Mouse (Mus musculus) forebrain, embryonic 12.5 days (tissue): ENCODE data around the gene Gm13278. TPM values are rescaled to one million over a fixed set of nuclear protein-coding genes. Genes with fewer than 3 reads are reported as not detected.
"Not testable (repeated sequence)": the region's sequence is repeated elsewhere in the genome, so short reads cannot be mapped to it uniquely, and the experiment has no call there.

Experiments used
- ATAC-seq: fragments of 200-750 bp; cut with Nextera tagmentation; 2 replicates; pipeline ENCODE4 v1.8.0; 2017; ENCODE audit warnings: moderate TSS enrichment; ENCODE audit not compliant: low FRiP score
- H3K27ac ChIP-seq: fragments of 300-500 bp; sonication (generic); 2 replicates; pipeline ENCODE4 v1.5.1; 2016; ENCODE audit warnings: mild to moderate bottlenecking
- H3K27me3 ChIP-seq: fragments of 300-500 bp; sonication (generic); 2 replicates; pipeline ENCODE4 v1.6.1; 2016; ENCODE audit warnings: mild to moderate bottlenecking
- H3K36me3 ChIP-seq: fragments of 300-500 bp; sonication (generic); replicated peaks from 2 replicates; pipeline ENCODE4 v1.6.1; 2016; ENCODE audit warnings: mild to moderate bottlenecking
- H3K4me1 ChIP-seq: fragments of 300-500 bp; sonication (generic); 2 replicates; pipeline ENCODE4 v1.6.1; 2016
- H3K4me2 ChIP-seq: fragments of 300-500 bp; sonication (generic); 2 replicates; pipeline ENCODE4 v1.6.1; 2016; ENCODE audit warnings: mild to moderate bottlenecking, moderate library complexity
- H3K4me3 ChIP-seq: fragments of 300-500 bp; sonication (generic); replicated peaks from 2 replicates; pipeline ENCODE4 v1.5.1; 2016; ENCODE audit warnings: mild to moderate bottlenecking
- H3K9ac ChIP-seq: fragments of 300-500 bp; sonication (generic); 2 replicates; pipeline ENCODE4 v1.6.1; 2016; ENCODE audit warnings: mild to moderate bottlenecking
- H3K9me3 ChIP-seq: fragments of 300-500 bp; sonication (generic); 2 replicates; pipeline ENCODE4 v1.6.1; 2016
- WGBS: fragments of 180-500 bp; shearing (Covaris S2); methylation state at CpG from one replicate; pipeline ENCODE4 v1.1.7; 2016; 5-methylcytosine and 5-hydroxymethylcytosine counted together
- polyA plus RNA-seq: library from polyadenylated mRNA; unstranded; fragments of >200 nt; fragmentation: Nextera tagmentation; extraction: Ambion mirVana; gene quantifications from 2 replicates; pipeline ENCODE4 v1.2.1, GENCODE M21; 2016

Gm13278 gene
- polyA plus RNA-seq, 1 experiment from 2014 or later, result not detected

- H3K4me1 ChIP-seq, H3K27me3 ChIP-seq, ATAC-seq, H3K36me3 ChIP-seq, H3K9me3 ChIP-seq, H3K9ac ChIP-seq, H3K27ac ChIP-seq: not testable (repeated sequence)
- WGBS, result 3% methylated on average over 36 of the region's 42 CpGs
- Histone ChIP-seq H3K4me3 (peak overlapping the region; percentile 39), H3K4me2 (peak overlapping the region; percentile 54)
Measured at GRCm38 (mm10) chr4:88763384-88764018, 27.8 kb upstream of the Gm13278 start.

DNA sequence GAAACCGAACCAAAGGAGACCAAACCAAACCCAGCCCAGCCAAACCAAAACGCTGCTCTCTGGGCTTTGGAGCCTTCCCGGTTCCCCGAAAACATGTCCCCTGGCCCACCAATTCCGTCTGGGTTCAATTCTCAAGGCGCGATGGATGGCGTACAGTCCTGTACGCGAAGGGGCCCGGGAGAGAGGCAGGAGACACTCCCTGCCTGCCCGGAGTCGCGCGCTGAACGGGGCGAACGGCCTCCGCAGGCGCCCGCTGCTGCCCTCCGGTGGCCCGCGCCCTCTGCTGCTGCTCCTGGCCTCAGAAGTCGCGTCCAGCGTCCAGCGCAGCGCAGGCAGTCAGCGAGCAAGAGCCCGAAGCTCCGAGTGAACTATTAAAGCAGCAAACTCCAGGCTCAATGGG lies 17.8 kb upstream of the Gm13278 start, which contains the start of gene Gm13290:
Gm13290 (plus strand) TSS at position 301 of the 400 bp plus-strand sequence.
- H3K4me1 ChIP-seq, H3K9me3 ChIP-seq, ATAC-seq, H3K36me3 ChIP-seq, H3K4me2 ChIP-seq, H3K9ac ChIP-seq, H3K27me3 ChIP-seq, H3K27ac ChIP-seq, H3K4me3 ChIP-seq: not testable (repeated sequence)
- no CpG with 5 or more reads among the region's 32 CpGs for WGBS

GRCm38 (mm10) chr4:88776622-88777021 lies 14.7 kb upstream of the Gm13278 start, which contains the start of gene Gm13289:
Gene Gm13289, plus strand, starts transcription at chr4:88776922.
- H3K4me3 ChIP-seq, H3K9ac ChIP-seq, H3K9me3 ChIP-seq, ATAC-seq, H3K27ac ChIP-seq, H3K27me3 ChIP-seq, H3K36me3 ChIP-seq, H3K4me2 ChIP-seq, H3K4me1 ChIP-seq: not testable (repeated sequence)
- WGBS, result no CpG with 5 or more reads among the region's 29 CpGs

- not testable (repeated sequence) for ATAC-seq, H3K4me2 ChIP-seq, H3K4me3 ChIP-seq, H3K4me1 ChIP-seq, H3K9me3 ChIP-seq, H3K27me3 ChIP-seq, H3K36me3 ChIP-seq, H3K27ac ChIP-seq, H3K9ac ChIP-seq
- WGBS, result no CpG with 5 or more reads among the region's 29 CpGs
Measured at GRCm38 (mm10) chr4:88779550-88779949, 11.8 kb upstream of the Gm13278 start, which contains the start of gene Gm13272. Gene Gm13272, plus strand, starts transcription at chr4:88779850.

GRCm38 (mm10) chr4:88780320-88780719 lies 11.0 kb upstream of the Gm13278 start:
- not testable (repeated sequence) for H3K27me3 ChIP-seq, H3K36me3 ChIP-seq, H3K9ac ChIP-seq, H3K27ac ChIP-seq, H3K9me3 ChIP-seq, H3K4me2 ChIP-seq, ATAC-seq, H3K4me1 ChIP-seq, H3K4me3 ChIP-seq
- 52% methylated on average over 16 of the region's 18 CpGs for WGBS

DNA sequence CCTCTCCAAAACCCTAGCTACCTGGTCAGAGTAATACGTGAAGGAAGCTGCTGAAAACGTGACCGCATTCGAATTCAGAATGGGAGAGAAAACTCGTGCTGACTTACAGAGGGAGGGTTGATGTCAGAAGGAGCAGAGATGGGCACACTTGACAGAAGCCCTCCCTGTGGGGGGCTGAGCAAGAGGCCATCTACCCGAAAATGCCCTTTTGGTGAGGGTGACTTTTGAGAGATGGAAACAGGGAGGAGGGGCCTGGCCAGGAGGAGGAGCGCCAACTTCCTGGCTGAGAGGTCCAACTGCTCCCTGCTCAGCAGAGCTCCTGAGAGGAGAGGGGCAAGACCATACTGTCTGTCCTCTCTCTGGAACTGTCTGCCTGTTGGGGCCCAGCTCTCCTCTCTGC lies 9.5 kb upstream of the Gm13278 start, which contains the start of gene Ifnz:
Ifnz (plus strand) TSS at position 301 of the 400 bp plus-strand sequence.
- peak within 1 kb of the TSS; percentile 13; the same call in 1 of the 2 replicates for H3K4me3 ChIP-seq
- H3K4me2 ChIP-seq, result peak within 1 kb of the TSS; percentile 40
- H3K9ac ChIP-seq, H3K36me3 ChIP-seq, ATAC-seq, H3K9me3 ChIP-seq, H3K27me3 ChIP-seq, H3K27ac ChIP-seq, H3K4me1 ChIP-seq: not testable (repeated sequence)
- WGBS, result 8% methylated on average over 4 of the region's 7 CpGs

DNA sequence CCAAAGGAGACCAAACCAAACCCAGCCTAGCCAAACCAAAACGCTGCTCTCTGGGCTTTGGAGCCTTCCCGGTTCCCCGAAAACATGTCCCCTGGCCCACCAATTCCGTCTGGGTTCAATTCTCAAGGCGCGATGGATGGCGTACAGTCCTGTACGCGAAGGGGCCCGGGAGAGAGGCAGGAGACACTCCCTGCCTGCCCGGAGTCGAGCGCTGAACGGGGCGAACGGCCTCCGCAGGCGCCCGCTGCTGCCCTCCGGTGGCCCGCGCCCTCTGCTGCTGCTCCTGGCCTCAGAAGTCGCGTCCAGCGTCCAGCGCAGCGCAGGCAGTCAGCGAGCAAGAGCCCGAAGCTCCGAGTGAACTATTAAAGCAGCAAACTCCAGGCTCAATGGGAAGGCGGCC lies 9.0 kb upstream of the Gm13278 start:
- not testable (repeated sequence) for H3K9me3 ChIP-seq, H3K4me1 ChIP-seq, ATAC-seq, H3K36me3 ChIP-seq, H3K27ac ChIP-seq, H3K9ac ChIP-seq, H3K27me3 ChIP-seq
- 0% methylated on average over 6 of the region's 31 CpGs for WGBS
- Histone ChIP-seq H3K4me2 (peak overlapping the region; percentile 40), H3K4me3 (peak overlapping the region; percentile 13; the same call in 1 of the 2 replicates)

DNA sequence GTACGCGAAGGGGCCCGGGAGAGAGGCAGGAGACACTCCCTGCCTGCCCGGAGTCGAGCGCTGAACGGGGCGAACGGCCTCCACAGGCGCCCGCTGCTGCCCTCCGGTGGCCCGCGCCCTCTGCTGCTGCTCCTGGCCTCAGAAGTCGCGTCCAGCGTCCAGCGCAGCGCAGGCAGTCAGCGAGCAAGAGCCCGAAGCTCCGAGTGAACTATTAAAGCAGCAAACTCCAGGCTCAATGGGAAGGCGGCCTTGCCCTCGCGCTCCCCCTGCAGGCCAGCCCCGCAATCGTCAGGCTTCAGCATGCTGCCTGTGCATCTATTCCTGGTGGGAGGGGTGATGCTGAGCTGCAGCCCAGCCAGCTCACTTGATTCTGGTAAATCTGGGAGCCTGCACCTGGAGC lies 5.9 kb upstream of the Gm13278 start, which contains the start of gene Gm13276:
Gm13276 (plus strand) TSS at position 301 of the 400 bp plus-strand sequence.
- not testable (repeated sequence) for H3K9me3 ChIP-seq, H3K27me3 ChIP-seq, H3K4me3 ChIP-seq, ATAC-seq, H3K27ac ChIP-seq, H3K4me1 ChIP-seq, H3K9ac ChIP-seq, H3K36me3 ChIP-seq, H3K4me2 ChIP-seq
- no CpG with 5 or more reads among the region's 27 CpGs for WGBS

GRCm38 (mm10) chr4:88788402-88788801 lies 2.9 kb upstream of the Gm13278 start, which contains the start of gene Gm13277:
Gene Gm13277, plus strand, starts transcription at chr4:88788632.
- not testable (repeated sequence) for H3K36me3 ChIP-seq, H3K27me3 ChIP-seq, H3K9ac ChIP-seq, H3K4me1 ChIP-seq, H3K27ac ChIP-seq, H3K4me2 ChIP-seq, H3K4me3 ChIP-seq, ATAC-seq, H3K9me3 ChIP-seq
- 0% methylated on average over 1 of the region's 28 CpGs for WGBS

DNA sequence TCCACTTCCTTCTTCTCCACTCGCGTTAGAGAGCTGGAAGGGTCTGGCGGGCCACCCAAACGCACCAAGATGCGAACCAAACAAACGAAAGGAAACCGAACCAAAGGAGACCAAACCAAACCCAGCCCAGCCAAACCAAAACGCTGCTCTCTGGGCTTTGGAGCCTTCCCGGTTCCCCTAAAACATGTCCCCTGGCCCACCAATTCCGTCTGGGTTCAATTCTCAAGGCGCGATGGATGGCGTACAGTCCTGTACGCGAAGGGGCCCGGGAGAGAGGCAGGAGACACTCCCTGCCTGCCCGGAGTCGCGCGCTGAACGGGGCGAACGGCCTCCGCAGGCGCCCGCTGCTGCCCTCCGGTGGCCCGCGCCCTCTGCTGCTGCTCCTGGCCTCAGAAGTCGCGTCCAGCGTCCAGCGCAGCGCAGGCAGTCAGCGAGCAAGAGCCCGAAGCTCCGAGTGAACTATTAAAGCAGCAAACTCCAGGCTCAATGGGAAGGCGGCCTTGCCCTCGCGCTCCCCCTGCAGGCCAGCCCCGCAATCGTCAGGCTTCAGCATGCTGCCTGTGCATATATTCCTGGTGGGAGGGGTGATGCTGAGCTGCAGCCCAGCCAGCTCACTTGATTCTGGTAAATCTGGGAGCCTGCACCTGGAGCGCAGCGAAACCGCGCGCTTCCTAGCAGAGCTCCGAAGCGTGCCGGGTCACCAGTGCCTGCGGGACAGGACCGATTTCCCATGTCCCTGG lies 2.8 kb downstream of the Gm13278 start, which contains the start of gene Gm13275:
Gm13275 (plus strand) TSS at position 552 of the 740 bp plus-strand sequence.
- H3K36me3 ChIP-seq, H3K27me3 ChIP-seq, H3K9ac ChIP-seq, ATAC-seq, H3K4me3 ChIP-seq, H3K4me2 ChIP-seq, H3K9me3 ChIP-seq, H3K4me1 ChIP-seq, H3K27ac ChIP-seq: not testable (repeated sequence)
- WGBS, result 3% methylated on average over 8 of the region's 52 CpGs

GRCm38 (mm10) chr4:88797097-88797496 lies 5.7 kb downstream of the Gm13278 start, which contains the start of gene Gm13279:
Gene Gm13279, plus strand, starts transcription at chr4:88797397.
- not testable (repeated sequence) for H3K27me3 ChIP-seq, ATAC-seq, H3K36me3 ChIP-seq, H3K9me3 ChIP-seq, H3K9ac ChIP-seq, H3K27ac ChIP-seq, H3K4me3 ChIP-seq, H3K4me2 ChIP-seq, H3K4me1 ChIP-seq
- no CpG with 5 or more reads among the region's 28 CpGs for WGBS

DNA sequence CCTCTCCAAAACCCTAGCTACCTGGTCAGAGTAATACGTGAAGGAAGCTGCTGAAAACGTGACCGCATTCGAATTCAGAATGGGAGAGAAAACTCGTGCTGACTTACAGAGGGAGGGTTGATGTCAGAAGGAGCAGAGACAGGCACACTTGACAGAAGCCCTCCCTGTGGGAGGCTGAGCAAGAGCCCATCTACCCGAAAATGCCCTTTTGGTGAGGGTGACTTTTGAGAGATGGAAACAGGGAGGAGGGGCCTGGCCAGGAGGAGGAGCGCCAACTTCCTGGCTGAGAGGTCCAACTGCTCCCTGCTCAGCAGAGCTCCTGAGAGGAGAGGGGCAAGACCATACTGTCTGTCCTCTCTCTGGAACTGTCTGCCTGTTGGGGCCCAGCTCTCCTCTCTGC lies 8.0 kb downstream of the Gm13278 start, which contains the start of gene Gm13285:
Gm13285 (plus strand) TSS at position 301 of the 400 bp plus-strand sequence.
- not testable (repeated sequence) for H3K27me3 ChIP-seq, H3K4me2 ChIP-seq, H3K4me1 ChIP-seq, H3K4me3 ChIP-seq, H3K36me3 ChIP-seq, H3K9ac ChIP-seq, H3K9me3 ChIP-seq, H3K27ac ChIP-seq, ATAC-seq
- WGBS, result 11% methylated on average over 5 of the region's 7 CpGs
